In genomic region chr14:33363611-33364010, GRCm38 (mm10) we compare ENCODE assay signal across 21 mouse cellular contexts.
DNase-seq lines count a peak whose midpoint lies in the region; ATAC-seq and TF ChIP-seq lines count a peak whose summit lies in the region.
"Had no signal": no experiment of that assay in that cellular context is flagged by ENCODE, and none has a peak within 500 bp of the region (broad histone marks: within the 10 kb centered on the region; RNA-seq: fewer than 3 reads in every experiment).

No protein-coding gene starts in this region.

- H3K27ac ChIP-seq in heart, embryonic 10.5 days: 0 out of 2 replicates have a peak overlapping the region, but pooled peaks have one; percentile 77
- H3K27ac ChIP-seq in liver, embryonic 14.5 days: no peak overlapping the region
- no peak overlapping the region for H3K27ac ChIP-seq in liver, postnatal 0 days (ENCODE audit: low read depth)
- H3K27ac ChIP-seq: forebrain, embryonic 12.5 days; hindbrain, embryonic 14.5 days; hindbrain, postnatal 0 days had no signal

- intact Hi-C loops in heart, postnatal 10 days (cut with DNase I): no loop called here

- H3K27me3 ChIP-seq in heart, embryonic 10.5 days (ENCODE audit: insufficient read depth, poor library complexity, severe bottlenecking): peaks cover 64% of the 10 kb centered on the region
- H3K27me3 ChIP-seq in liver, embryonic 14.5 days (ENCODE audit: control insufficient read depth, insufficient read depth, low read length): no peaks in the 10 kb centered on the region
- no peaks in the 10 kb centered on the region for H3K27me3 ChIP-seq in liver, postnatal 0 days (ENCODE audit: insufficient read depth, low read length)

- H3K9me3 ChIP-seq in heart, embryonic 10.5 days: no peaks in the 10 kb centered on the region
- H3K9me3 ChIP-seq in liver, embryonic 14.5 days (ENCODE audit: control insufficient read depth, low read length): no peaks in the 10 kb centered on the region
- no peaks in the 10 kb centered on the region for H3K9me3 ChIP-seq in liver, postnatal 0 days (ENCODE audit: low read length)
- H3K9me3 ChIP-seq: forebrain, embryonic 12.5 days had no signal

- H3K36me3 ChIP-seq in heart, embryonic 10.5 days: no peaks in the 10 kb centered on the region
- no peaks in the 10 kb centered on the region for H3K36me3 ChIP-seq in liver, embryonic 14.5 days (replicated peaks; ENCODE audit: control insufficient read depth, insufficient read depth, low read depth)
- no peaks in the 10 kb centered on the region for H3K36me3 ChIP-seq in liver, postnatal 0 days (replicated peaks; ENCODE audit: insufficient read depth, low read length)
- H3K36me3 ChIP-seq: forebrain, embryonic 12.5 days had no signal

- no peak for ATAC-seq in liver, embryonic 14.5 days (ENCODE audit: insufficient read depth)
- no peak for ATAC-seq in liver, postnatal 0 days
- ATAC-seq in cerebellum, adult (ENCODE audit: insufficient number of reproducible peaks, low FRiP score, low TSS enrichment): no peak
- ATAC-seq: CD4-positive, CD25-positive, alpha-beta regulatory T cell, adult 4 months; hindbrain, postnatal 0 days; inflammation-experienced regulatory T-cells, adult 6 months had no signal

- peak; percentile 64 for DNase-seq in heart, embryonic 10.5 days (ENCODE audit: low spot score)
- no peak for DNase-seq in heart, postnatal 10 days
- peak; percentile 2 for DNase-seq in ovary, postnatal 36 days (ENCODE audit: low spot score)
- no peak for DNase-seq in ovary, postnatal 14 days (ENCODE audit: low spot score)
- no peak for DNase-seq in liver, embryonic 14.5 days (ENCODE audit: low read depth in 3 of 3, low spot score in 3 of 3)
- peak; percentile 8 for DNase-seq in liver, postnatal 0 days
- DNase-seq in right cerebral cortex, postnatal 10 days (ENCODE audit: low spot score in 2 of 2): no peak
- DNase-seq: adrenal gland, adult 2 months; adrenal gland, postnatal 14 days; cerebellum, adult 11-12 months; cerebellum, adult 8-10 months; cerebellum, postnatal 10 days; gastrocnemius, postnatal 10 days; gastrocnemius, postnatal 36 days; heart, postnatal 4 days had no signal

- TF ChIP-seq EP300 in liver, embryonic 14.5 days (IDR thresholded peaks at IDR 0.05; ENCODE audit: low read depth): no peak
- no peak for TF ChIP-seq EP300 in liver, postnatal 0 days (IDR thresholded peaks at IDR 0.05; ENCODE audit: low read depth)

- peak overlapping the region; percentile 40 for H3K4me2 ChIP-seq in liver, embryonic 14.5 days (ENCODE audit: low read depth)
- H3K4me2 ChIP-seq in liver, postnatal 0 days (ENCODE audit: low read depth, low read length): no peak overlapping the region
- H3K4me2 ChIP-seq: forebrain, embryonic 12.5 days; hindbrain, embryonic 14.5 days had no signal

- no peak overlapping the region for H3K9ac ChIP-seq in liver, embryonic 14.5 days (replicated peaks)
- no peak overlapping the region for H3K9ac ChIP-seq in liver, postnatal 0 days (replicated peaks)
- H3K9ac ChIP-seq: forebrain, embryonic 12.5 days; hindbrain, embryonic 14.5 days had no signal

- 75% methylated on average over 5 of the region's 5 CpGs for WGBS in heart, embryonic 10.5 days
- 45% methylated on average over 5 of the region's 5 CpGs for WGBS in liver, embryonic 14.5 days (ENCODE audit: insufficient replicate concordance)
- WGBS in liver, postnatal 0 days (ENCODE audit: insufficient replicate concordance): 57% methylated on average over 5 of the region's 5 CpGs

- TF ChIP-seq CTCF in liver, embryonic 14.5 days (IDR thresholded peaks at IDR 0.05; ENCODE audit: low read depth): no peak
- TF ChIP-seq CTCF in liver, postnatal 0 days (IDR thresholded peaks at IDR 0.05; ENCODE audit: low read depth): no peak

- H3K4me1 ChIP-seq in heart, embryonic 10.5 days: peaks cover 44% of the 10 kb centered on the region
- no peaks in the 10 kb centered on the region for H3K4me1 ChIP-seq in liver, embryonic 14.5 days (replicated peaks; ENCODE audit: control insufficient read depth in 2 of 2, insufficient read depth in 2 of 2, low read length in 1 of 2)
- H3K4me1 ChIP-seq in liver, postnatal 0 days (ENCODE audit: insufficient read depth): 0 out of 2 replicates have a peak, but pooled peaks cover 3% of the 10 kb centered on the region

- peak overlapping the region; percentile 41; the same call in 1 of the 2 replicates for H3K4me3 ChIP-seq in heart, embryonic 10.5 days
- H3K4me3 ChIP-seq in liver, embryonic 14.5 days (ENCODE audit: insufficient read depth in 1 of 2, low read depth in 2 of 2, low read length in 2 of 2): no peak overlapping the region; a peak in 1 of 4 replicates
- no peak overlapping the region for H3K4me3 ChIP-seq in liver, postnatal 0 days (ENCODE audit: low read depth, low read length)
- H3K4me3 ChIP-seq: forebrain, embryonic 12.5 days had no signal

Comparison
In these comparisons a context has a peak if more than half of its experiments do, and no peak if none do; other contexts are left out.
1. DNase-seq: peak in heart, embryonic 10.5 days (single experiment), ovary, postnatal 36 days (single experiment) and liver, postnatal 0 days (single experiment); none in heart, postnatal 10 days (0 of 2), ovary, postnatal 14 days (single experiment), liver, embryonic 14.5 days (0 of 3) and right cerebral cortex, postnatal 10 days (0 of 2).